Mouse (Mus musculus) forebrain, embryonic 14.5 days (tissue): ENCODE measurements at regions not wholly inside any gene's neighbourhood (a gene's known extent, or its start where the extent isn't known, plus 50 kb on each side); places are given as distances from the start of the nearest gene placed in this dataset.

Experiments used
- ATAC-seq: fragments of 200-750 bp; cut with Nextera tagmentation; 2 replicates; pipeline ENCODE4 v1.8.0; 2017; ENCODE audit warnings: mild to moderate bottlenecking, moderate library complexity
- DNase-seq: peaks from one replicate; pipeline ENCODE4 v3.0.0-alpha.2; 2015; ENCODE audit warnings: low spot score
- H3K27ac ChIP-seq: fragments of 300-500 bp; sonication (generic); 2 replicates; pipeline ENCODE4 v1.5.1; 2014; ENCODE audit warnings: low read depth, mild to moderate bottlenecking, control low read depth, low read length, moderate library complexity
- H3K27me3 ChIP-seq: fragments of 300-500 bp; sonication (generic); replicated peaks from 2 replicates; pipeline ENCODE4 v1.6.1; 2014; ENCODE audit warnings: low read length, control low read depth, mixed read lengths; ENCODE audit not compliant: control insufficient read depth, insufficient read depth
- H3K36me3 ChIP-seq: fragments of 300-500 bp; sonication (generic); 2 replicates; pipeline ENCODE4 v1.6.1; 2014; ENCODE audit warnings: low read length, control low read depth; ENCODE audit not compliant: control insufficient read depth, insufficient read depth
- H3K4me1 ChIP-seq: fragments of 300-500 bp; sonication (generic); 2 replicates; pipeline ENCODE4 v1.6.1; 2014; ENCODE audit warnings: antibody characterized with exemption, low read length, control low read depth; ENCODE audit not compliant: control insufficient read depth, insufficient read depth
- H3K4me2 ChIP-seq: fragments of 300-500 bp; sonication (generic); 2 replicates; pipeline ENCODE4 v1.6.1; 2014; ENCODE audit warnings: mild to moderate bottlenecking, control low read depth, low read length
- H3K4me3 ChIP-seq: fragments of 300-500 bp; sonication (generic); 2 replicates; pipeline ENCODE4 v1.5.1; 2014; ENCODE audit warnings: low read depth, low read length, control low read depth
- H3K9ac ChIP-seq: fragments of 300-500 bp; sonication (generic); 2 replicates; pipeline ENCODE4 v1.6.1; 2014; ENCODE audit warnings: mild to moderate bottlenecking, low read length, control low read depth, moderate library complexity
- H3K9me3 ChIP-seq: fragments of 300-500 bp; sonication (generic); replicated peaks from 2 replicates; pipeline ENCODE4 v1.6.1; 2016; ENCODE audit warnings: low read length, control low read depth, mixed read lengths; ENCODE audit not compliant: control insufficient read depth
- WGBS: fragments of 180-500 bp; shearing (Covaris S2); extraction: QIAGEN DNeasy Blood & Tissue Kit; methylation state at CpG from one replicate; pipeline ENCODE4 v1.1.7; 2014; 5-methylcytosine and 5-hydroxymethylcytosine counted together

DNA sequence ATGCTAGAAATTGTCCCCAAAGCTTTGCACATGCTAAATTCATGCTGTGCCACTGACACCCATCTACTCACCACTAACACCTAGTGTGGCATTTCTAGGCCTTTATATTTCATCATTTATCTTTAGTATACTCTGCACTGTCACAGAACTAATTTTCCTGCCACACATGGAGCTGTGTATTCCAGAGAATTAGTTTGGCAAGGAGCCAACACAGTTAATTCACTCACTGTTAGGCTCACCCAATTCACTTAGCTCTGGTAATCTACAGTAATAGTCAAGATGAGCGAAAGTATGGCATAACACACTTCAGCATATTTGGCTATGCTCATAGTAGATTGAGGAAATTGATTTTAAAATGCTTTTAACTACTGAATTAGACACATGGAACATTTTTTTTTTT, 532.0 kb downstream of the Ptprc start:
- H3K4me2 ChIP-seq, result no peak overlapping the region
- peak; percentile 74 for DNase-seq
- ATAC-seq, result peak; percentile 70
- 55% methylated on average over 1 of the region's 1 CpGs for WGBS
- H3K4me1 ChIP-seq, result peaks cover 3% of the 10 kb centered on the region; the same call in 1 of the 2 replicates
- no peaks in the 10 kb centered on the region for H3K36me3 ChIP-seq
- H3K27ac ChIP-seq, result no peak overlapping the region
- no peaks in the 10 kb centered on the region for H3K9me3 ChIP-seq
- H3K27me3 ChIP-seq, result no peaks in the 10 kb centered on the region
- H3K4me3 ChIP-seq, result no peak overlapping the region
- H3K9ac ChIP-seq, result no peak overlapping the region

DNA sequence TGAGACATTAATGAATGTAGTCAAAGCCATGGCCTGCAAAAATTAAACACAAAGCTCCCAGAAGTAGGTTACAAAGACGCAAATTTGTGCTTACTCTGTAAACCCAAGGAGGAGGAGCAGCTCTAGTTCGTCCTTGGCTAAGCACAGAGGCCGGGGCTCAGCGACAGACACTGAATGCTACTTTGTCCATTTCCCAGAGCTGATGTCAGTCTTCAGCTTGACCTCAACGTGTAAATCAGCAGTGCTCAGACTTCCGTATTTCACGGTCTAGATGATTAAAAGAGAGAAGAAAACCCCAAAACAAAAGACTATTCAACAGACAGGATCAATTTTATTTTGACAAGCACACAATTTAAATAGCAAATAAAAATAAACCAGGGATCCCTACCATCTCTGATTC, 534.7 kb downstream of the Ptprc start:
- peaks cover 3% of the 10 kb centered on the region; the same call in 1 of the 2 replicates for H3K4me1 ChIP-seq
- no peaks in the 10 kb centered on the region for H3K27me3 ChIP-seq
- H3K9ac ChIP-seq, result no peak overlapping the region
- ATAC-seq, result no peak
- 13% methylated on average over 7 of the region's 7 CpGs for WGBS
- H3K36me3 ChIP-seq, result no peaks in the 10 kb centered on the region
- DNase-seq, result no peak
- H3K9me3 ChIP-seq, result no peaks in the 10 kb centered on the region
- H3K4me2 ChIP-seq, result no peak overlapping the region
- no peak overlapping the region for H3K27ac ChIP-seq
- no peak overlapping the region for H3K4me3 ChIP-seq

DNA sequence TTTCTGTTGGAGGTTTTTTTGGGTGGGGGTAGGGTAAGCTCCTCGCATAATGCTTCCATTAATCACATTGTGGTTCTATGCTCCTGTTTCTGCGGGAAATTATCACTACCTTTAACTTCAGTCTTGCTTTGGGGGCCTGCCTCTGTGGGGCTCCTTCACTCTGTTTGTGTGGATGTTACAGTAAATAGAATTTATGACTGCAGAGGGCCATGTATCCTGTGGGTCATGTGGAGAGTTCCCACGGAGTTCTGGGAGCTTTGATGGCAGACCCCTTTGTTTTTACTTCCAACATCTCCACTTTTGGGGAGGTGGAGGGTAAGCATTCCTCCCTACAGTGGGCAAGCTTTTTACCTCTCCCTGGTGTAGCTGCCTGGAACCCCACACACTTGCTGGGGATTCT, 538.6 kb downstream of the Ptprc start:
- H3K27ac ChIP-seq, result no peak overlapping the region; the same call in 1 of the 2 replicates
- 0 out of 2 replicates have a peak, but pooled peaks have one; percentile 12 for ATAC-seq
- no peaks in the 10 kb centered on the region for H3K9me3 ChIP-seq
- 12% methylated on average over 3 of the region's 3 CpGs for WGBS
- DNase-seq, result no peak
- peaks cover 3% of the 10 kb centered on the region; the same call in 1 of the 2 replicates for H3K4me1 ChIP-seq
- H3K4me3 ChIP-seq, result no peak overlapping the region
- no peaks in the 10 kb centered on the region for H3K27me3 ChIP-seq
- no peaks in the 10 kb centered on the region for H3K36me3 ChIP-seq
- H3K4me2 ChIP-seq, result no peak overlapping the region
- no peak overlapping the region for H3K9ac ChIP-seq

DNA sequence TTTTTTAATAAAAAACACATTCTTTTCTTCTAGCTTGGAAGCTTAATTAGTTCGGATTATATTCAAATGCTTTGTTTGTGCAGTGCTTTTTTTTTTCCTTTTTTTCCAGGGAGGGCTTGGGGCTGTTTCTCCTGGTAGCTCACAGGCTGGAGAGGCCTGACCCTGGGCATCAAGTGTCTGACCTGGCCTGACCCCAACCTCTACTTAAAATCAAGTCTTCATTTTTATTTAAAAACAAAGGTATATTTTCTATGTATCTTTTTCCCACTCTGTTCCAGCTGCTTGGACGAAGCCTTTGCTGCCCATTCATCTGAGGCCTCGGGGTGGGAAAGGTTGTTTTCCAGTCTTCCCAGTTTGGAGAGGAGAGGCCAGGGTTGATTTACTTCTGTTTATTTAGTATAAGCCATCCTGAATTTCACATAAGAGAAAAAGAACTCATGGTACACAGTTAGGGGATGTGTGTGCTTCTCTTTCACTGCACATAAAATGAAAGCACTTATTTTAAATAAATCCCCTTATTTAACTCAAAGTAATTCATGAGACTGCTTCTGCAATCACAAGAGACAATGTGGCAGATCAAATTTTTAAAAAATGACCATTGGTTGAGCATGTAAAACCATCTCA, 539.1 kb downstream of the Ptprc start:
- Histone ChIP-seq H3K4me2 (no peak overlapping the region), H3K4me1 (peaks cover 3% of the 10 kb centered on the region; the same call in 1 of the 2 replicates), H3K9ac (no peak overlapping the region), H3K27ac (no peak overlapping the region; the same call in 1 of the 2 replicates), H3K9me3 (no peaks in the 10 kb centered on the region), H3K27me3 (no peaks in the 10 kb centered on the region), H3K36me3 (no peaks in the 10 kb centered on the region), H3K4me3 (no peak overlapping the region)
- DNase-seq (peak; percentile 22), ATAC-seq (0 out of 2 replicates have a peak, but pooled peaks have one; percentile 44)
- 11% methylated on average over 3 of the region's 3 CpGs for WGBS

DNA sequence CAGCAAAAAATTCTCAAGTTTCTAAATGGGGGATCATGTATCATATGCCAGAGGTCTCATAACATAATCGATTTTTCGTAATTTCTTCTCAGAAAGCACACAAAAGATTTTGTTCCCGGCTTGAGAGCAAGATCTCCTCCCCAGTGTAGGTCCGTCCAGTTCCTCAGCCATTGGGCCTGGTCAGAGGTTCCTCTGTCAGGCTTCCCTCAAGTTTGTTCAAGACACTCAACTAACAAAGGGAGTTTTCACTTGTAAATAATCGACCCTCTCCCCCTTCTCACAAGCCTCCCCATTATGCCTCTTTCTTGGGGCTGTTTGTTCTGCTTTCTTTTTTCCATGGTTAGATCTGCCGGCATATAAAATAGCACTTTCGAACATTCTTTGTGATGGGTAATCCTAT, 539.7 kb downstream of the Ptprc start:
- Histone ChIP-seq H3K4me3 (no peak overlapping the region), H3K27ac (no peak overlapping the region), H3K9ac (no peak overlapping the region), H3K4me1 (peaks cover 2% of the 10 kb centered on the region; the same call in 1 of the 2 replicates), H3K4me2 (no peak overlapping the region), H3K27me3 (no peaks in the 10 kb centered on the region), H3K9me3 (no peaks in the 10 kb centered on the region), H3K36me3 (no peaks in the 10 kb centered on the region)
- ATAC-seq (peak; percentile 55; the same call in 1 of the 2 replicates), DNase-seq (peak; percentile 49)
- 4% methylated on average over 7 of the region's 7 CpGs for WGBS

DNA sequence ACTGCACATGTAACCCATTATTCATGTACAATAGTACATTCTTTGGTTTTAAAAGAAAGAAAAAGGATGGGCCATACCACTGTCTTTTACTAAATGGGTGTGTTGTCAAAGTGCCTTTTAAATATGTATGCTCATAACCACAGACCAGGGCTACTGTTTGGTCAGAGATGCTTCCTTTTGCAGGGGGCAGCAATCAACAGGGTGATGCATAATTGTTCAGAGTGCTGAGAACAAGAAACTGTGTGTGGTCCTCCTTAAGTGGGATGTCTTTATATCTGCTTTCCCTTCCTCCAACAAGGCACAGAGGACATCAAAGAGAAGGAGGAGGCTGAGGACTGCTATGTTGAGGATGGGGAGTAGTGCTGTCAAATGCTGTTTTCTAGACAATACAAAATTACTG, 544.0 kb downstream of the Ptprc start:
- Histone ChIP-seq H3K4me2 (no peak overlapping the region), H3K4me1 (no peaks in the 10 kb centered on the region; the same call in 1 of the 2 replicates), H3K27ac (no peak overlapping the region), H3K9ac (no peak overlapping the region), H3K36me3 (no peaks in the 10 kb centered on the region), H3K9me3 (no peaks in the 10 kb centered on the region), H3K27me3 (no peaks in the 10 kb centered on the region), H3K4me3 (no peak overlapping the region)
- DNase-seq (no peak), ATAC-seq (no peak)

DNA sequence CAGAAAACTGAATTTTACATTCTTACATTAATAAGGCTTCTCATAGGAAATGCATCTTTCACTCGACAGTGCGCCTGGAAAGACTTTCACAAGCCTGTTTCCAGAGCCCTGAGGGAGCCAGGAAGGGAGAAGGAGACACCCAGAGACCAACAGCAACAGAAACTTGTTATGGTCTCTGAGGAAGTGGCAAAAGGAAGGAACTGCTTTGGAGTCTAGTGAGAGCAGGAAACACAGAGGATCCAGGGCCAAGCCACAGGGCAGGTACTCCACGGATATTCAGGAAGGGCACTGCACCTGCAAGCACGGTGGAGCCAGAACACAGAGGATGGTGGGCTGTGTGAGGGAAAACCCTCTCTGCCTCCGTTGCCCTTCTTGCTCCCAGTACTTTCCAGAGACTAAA, 554.8 kb downstream of the Ptprc start:
- 93% methylated on average over 5 of the region's 5 CpGs for WGBS
- H3K9me3 ChIP-seq, result no peaks in the 10 kb centered on the region
- H3K9ac ChIP-seq, result no peak overlapping the region
- no peak overlapping the region for H3K4me3 ChIP-seq
- H3K27me3 ChIP-seq, result no peaks in the 10 kb centered on the region
- H3K4me1 ChIP-seq, result no peaks in the 10 kb centered on the region
- no peak overlapping the region for H3K27ac ChIP-seq
- no peak overlapping the region for H3K4me2 ChIP-seq
- H3K36me3 ChIP-seq, result no peaks in the 10 kb centered on the region
- no peak for DNase-seq
- no peak for ATAC-seq

DNA sequence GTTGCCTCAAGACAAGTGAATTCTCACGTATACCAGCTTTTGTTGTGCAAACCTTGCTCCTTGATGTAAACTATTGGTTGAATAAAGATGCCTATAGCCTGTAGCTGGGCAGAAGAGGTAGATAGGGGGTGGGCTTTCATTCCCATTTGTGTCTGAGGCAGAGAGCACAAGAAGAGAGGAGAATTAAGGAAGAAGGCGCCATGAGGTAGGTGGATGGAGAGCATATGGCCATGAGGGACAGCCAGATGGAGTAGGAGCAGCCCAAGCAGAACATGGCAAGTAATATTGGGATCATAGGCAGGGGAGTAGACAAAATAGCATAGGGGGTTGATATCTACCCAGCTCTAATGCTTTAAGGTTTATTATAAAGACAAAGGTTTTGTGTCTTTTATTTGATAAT, 557.3 kb downstream of the Ptprc start:
- H3K9ac ChIP-seq, result no peak overlapping the region
- no peak for ATAC-seq

DNA sequence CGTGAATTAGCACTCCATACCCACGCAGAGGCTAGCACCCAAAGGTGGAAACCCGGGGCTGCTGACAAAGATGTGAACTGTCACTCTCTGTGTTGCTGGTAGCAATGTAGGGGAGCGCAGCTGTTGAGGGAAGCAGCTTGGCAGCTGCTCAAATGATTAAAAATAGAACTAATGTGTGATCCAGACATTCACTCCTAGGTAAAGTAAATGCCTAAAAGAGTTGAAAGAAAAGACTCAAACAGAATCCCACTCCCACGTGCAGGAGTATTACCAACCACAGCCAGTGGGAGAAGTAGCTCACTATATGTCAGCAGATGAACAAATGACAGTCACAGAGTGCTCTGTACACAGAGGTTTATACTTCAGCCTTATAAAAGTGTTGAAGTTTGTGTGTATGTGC, 558.0 kb downstream of the Ptprc start:
- peak; percentile 63 for DNase-seq
- Histone ChIP-seq H3K27me3 (no peaks in the 10 kb centered on the region), H3K9me3 (no peaks in the 10 kb centered on the region), H3K4me2 (no peak overlapping the region), H3K4me3 (no peak overlapping the region), H3K4me1 (no peaks in the 10 kb centered on the region), H3K27ac (no peak overlapping the region), H3K9ac (no peak overlapping the region), H3K36me3 (no peaks in the 10 kb centered on the region)
- ATAC-seq, result peak; percentile 77; the same call in 1 of the 2 replicates
- WGBS, result 57% methylated on average over 5 of the region's 5 CpGs

More for the DNA sequence above, 557.3 kb downstream of the Ptprc start:
- Histone ChIP-seq H3K27me3 (no peaks in the 10 kb centered on the region), H3K4me3 (no peak overlapping the region), H3K4me1 (no peaks in the 10 kb centered on the region), H3K27ac (no peak overlapping the region), H3K9me3 (no peaks in the 10 kb centered on the region), H3K4me2 (no peak overlapping the region), H3K36me3 (no peaks in the 10 kb centered on the region)
- WGBS, result 80% methylated on average over 2 of the region's 2 CpGs
- DNase-seq, result no peak
